Mouse (Mus musculus): ENCODE results near the gene Camk1g. TPM values are rescaled to one million over a fixed set of nuclear protein-coding genes. Genes with fewer than 3 reads are reported as not detected.

Gene Camk1g
- polyA plus RNA-seq, 1 experiment: 0.09 TPM

DNA sequence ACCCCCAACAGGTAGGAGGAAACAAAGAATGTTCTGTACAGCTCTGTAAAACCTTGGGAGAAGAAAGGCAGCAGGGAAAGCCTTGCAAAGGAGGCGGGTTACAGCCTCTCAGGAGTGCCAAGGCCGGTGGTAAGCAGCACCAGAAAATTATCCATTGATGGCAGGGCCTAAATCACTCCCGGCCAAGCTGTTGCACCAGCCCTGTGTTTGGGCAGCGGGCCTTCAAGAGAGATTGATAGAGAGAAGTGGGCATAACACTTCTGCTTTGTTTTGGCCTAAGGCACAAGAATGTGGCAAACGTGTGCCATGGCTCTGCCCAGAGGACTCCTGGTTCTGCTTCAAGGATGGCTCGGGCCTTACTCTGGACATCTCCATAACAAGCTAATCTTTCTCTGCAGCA, 9.5 kb upstream of the Camk1g start:
- Histone ChIP-seq H3K4me3 (replicated peaks) (no peak overlapping the region), H3K4me1 (peaks cover 14% of the 10 kb centered on the region), H3K27me3 (replicated peaks) (peaks cover 41% of the 10 kb centered on the region), H3K9me3 (no peaks in the 10 kb centered on the region), H3K36me3 (replicated peaks; ENCODE audit: low read length) (no peaks in the 10 kb centered on the region)
- no peak for TF ChIP-seq GATA1 (IDR thresholded peaks at IDR 0.05; ENCODE audit: borderline replicate concordance, low read length)
- no peak for TF ChIP-seq FLI1 (IDR thresholded peaks at IDR 0.05; ENCODE audit: low read length)

DNA sequence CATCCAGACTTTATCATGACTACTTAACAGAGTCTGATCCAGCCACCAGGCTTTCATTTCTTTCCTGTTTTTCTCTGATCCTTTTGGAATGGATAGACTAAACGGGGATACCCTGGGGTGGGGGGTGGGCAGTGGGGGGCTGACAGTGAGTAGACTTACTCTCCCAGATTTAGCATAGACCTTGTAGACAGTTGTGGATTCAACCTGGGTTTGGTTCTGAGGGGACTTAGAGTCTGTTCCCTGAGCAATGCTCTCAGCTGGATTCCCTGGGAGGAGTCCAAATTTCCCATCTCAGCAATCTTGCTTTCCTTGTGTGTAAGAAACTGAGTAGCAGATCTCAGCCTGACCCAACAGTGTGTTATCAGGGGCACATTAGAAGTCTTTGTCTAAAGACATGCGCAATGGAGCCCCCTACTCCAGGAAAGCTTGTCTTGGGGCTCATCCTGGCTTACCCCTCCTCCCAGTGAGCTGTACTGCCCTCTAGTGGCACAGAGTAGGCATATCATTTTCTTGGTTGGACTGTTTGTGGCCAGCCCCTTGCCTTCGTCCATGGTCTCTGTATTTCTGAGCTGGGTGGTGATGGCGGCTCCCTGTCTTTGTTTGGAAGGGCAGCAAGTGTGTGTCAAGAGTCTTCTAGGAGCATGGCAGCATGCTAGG, 6.5 kb upstream of the Camk1g start:
- TF ChIP-seq GATA1 (IDR thresholded peaks at IDR 0.05; ENCODE audit: borderline replicate concordance, low read length) (no peak), FLI1 (IDR thresholded peaks at IDR 0.05; ENCODE audit: low read length) (no peak)
- Histone ChIP-seq H3K4me3 (replicated peaks) (no peak overlapping the region), H3K4me1 (peaks cover 3% of the 10 kb centered on the region; the same call in 1 of the 2 replicates), H3K27me3 (replicated peaks) (peaks cover 39% of the 10 kb centered on the region), H3K36me3 (replicated peaks; ENCODE audit: low read length) (no peaks in the 10 kb centered on the region), H3K9me3 (peaks cover 13% of the 10 kb centered on the region)

- Histone ChIP-seq H3K27me3 (replicated peaks) (peaks cover 29% of the 10 kb centered on the region), H3K9me3 (peaks cover 17% of the 10 kb centered on the region), H3K4me3 (replicated peaks) (no peak overlapping the region), H3K36me3 (replicated peaks; ENCODE audit: low read length) (no peaks in the 10 kb centered on the region), H3K4me1 (peaks cover 3% of the 10 kb centered on the region; the same call in 1 of the 2 replicates)
- TF ChIP-seq GATA1 (IDR thresholded peaks at IDR 0.05; ENCODE audit: borderline replicate concordance, low read length) (no peak), FLI1 (IDR thresholded peaks at IDR 0.05; ENCODE audit: low read length) (no peak)
Measured at GRCm38 (mm10) chr1:193373906-193374413, 3.9 kb upstream of the Camk1g start.

DNA sequence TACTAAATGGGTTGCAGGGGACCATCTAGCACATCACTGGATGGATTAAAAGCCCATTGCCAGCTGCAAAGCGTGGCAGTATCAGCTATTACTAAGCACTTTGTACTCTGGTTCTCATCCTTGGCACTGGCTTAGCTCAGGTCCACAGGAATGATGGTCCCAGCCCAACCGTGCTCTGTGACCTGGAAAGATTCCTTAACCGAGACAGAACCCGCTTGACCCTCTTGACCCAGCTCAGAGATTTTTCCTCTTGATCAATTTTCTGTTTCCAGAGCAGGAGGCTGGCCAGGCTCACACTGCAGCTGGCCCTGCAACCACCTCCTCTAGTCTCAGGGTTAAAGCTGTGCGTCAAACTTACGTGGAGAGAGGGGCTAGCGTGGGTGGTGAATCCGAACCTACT, 1.0 kb downstream of the Camk1g start:
- Histone ChIP-seq H3K4me3 (replicated peaks) (no peak overlapping the region), H3K9me3 (peaks cover 17% of the 10 kb centered on the region), H3K36me3 (replicated peaks; ENCODE audit: low read length) (no peaks in the 10 kb centered on the region), H3K4me1 (no peaks in the 10 kb centered on the region), H3K27me3 (replicated peaks) (peaks cover 41% of the 10 kb centered on the region)
- no peak for TF ChIP-seq FLI1 (IDR thresholded peaks at IDR 0.05; ENCODE audit: low read length)
- TF ChIP-seq GATA1 (IDR thresholded peaks at IDR 0.05; ENCODE audit: borderline replicate concordance, low read length): no peak

- Histone ChIP-seq H3K9me3 (peaks cover 9% of the 10 kb centered on the region), H3K36me3 (replicated peaks; ENCODE audit: low read length) (no peaks in the 10 kb centered on the region), H3K4me3 (replicated peaks) (no peak overlapping the region), H3K4me1 (no peaks in the 10 kb centered on the region), H3K27me3 (replicated peaks) (peaks cover 41% of the 10 kb centered on the region)
- no peak for TF ChIP-seq GATA1 (IDR thresholded peaks at IDR 0.05; ENCODE audit: borderline replicate concordance, low read length)
- TF ChIP-seq FLI1 (IDR thresholded peaks at IDR 0.05; ENCODE audit: low read length): no peak
Measured at GRCm38 (mm10) chr1:193368055-193368454, 2.0 kb downstream of the Camk1g start.

DNA sequence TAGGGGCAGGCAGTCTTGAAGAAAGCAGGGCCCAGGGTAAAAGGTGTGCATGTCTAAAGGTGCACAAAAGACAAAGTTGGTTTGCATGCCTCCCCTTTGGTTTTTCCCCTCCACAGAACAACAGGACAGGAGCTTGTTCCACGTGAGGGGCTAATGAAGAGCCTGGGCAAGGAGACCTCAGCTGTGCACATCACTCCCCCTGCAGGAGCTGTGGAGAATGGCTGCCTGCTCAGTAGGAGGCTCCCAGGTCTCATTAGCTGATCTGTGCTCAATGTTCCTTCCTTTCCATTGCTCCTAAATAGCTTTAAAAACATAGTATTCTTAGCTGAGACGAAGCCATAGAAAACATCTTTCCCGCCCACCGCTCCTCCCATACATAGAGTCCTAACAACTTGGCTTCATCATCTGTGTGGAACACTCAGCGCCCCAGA, 6.3 kb downstream of the Camk1g start:
- no peaks in the 10 kb centered on the region for H3K9me3 ChIP-seq
- TF ChIP-seq FLI1 (IDR thresholded peaks at IDR 0.05; ENCODE audit: low read length): no peak
- TF ChIP-seq GATA1 (IDR thresholded peaks at IDR 0.05; ENCODE audit: borderline replicate concordance, low read length): no peak
- H3K4me1 ChIP-seq: no peaks in the 10 kb centered on the region
- H3K4me3 ChIP-seq (replicated peaks): no peak overlapping the region
- H3K27me3 ChIP-seq (replicated peaks): peaks cover 55% of the 10 kb centered on the region
- H3K36me3 ChIP-seq (replicated peaks; ENCODE audit: low read length): no peaks in the 10 kb centered on the region

GRCm38 (mm10) chr1:193362078-193362477, 8.0 kb downstream of the Camk1g start:
- H3K9me3 ChIP-seq: no peaks in the 10 kb centered on the region
- no peaks in the 10 kb centered on the region for H3K4me1 ChIP-seq
- H3K27me3 ChIP-seq (replicated peaks): peaks cover 42% of the 10 kb centered on the region
- TF ChIP-seq FLI1 (IDR thresholded peaks at IDR 0.05; ENCODE audit: low read length) (no peak), GATA1 (IDR thresholded peaks at IDR 0.05; ENCODE audit: borderline replicate concordance, low read length) (no peak)
- H3K36me3 ChIP-seq (replicated peaks; ENCODE audit: low read length): no peaks in the 10 kb centered on the region
- no peak overlapping the region for H3K4me3 ChIP-seq (replicated peaks)

DNA sequence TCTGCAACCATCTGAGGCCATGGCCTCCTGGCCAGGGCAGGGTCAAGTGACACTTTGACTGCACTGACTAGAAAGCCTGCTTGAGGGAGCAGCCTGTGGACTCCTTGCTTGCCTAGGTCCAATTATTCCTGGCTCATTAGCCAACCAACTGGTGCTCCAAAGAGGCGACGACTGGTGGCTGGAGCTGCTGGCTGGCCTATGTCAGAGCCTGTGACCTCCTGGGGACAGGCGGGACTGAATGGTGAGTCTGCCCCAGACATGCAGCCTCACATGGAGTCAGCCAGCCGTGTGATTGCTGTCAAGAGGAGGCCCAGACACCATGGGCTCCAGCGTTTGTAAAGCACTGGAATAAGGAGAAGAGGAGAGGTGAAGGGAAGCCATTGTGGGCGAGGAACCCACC, 8.9 kb downstream of the Camk1g start:
- Histone ChIP-seq H3K4me1 (no peaks in the 10 kb centered on the region), H3K4me3 (replicated peaks) (no peak overlapping the region), H3K27me3 (replicated peaks) (peaks cover 42% of the 10 kb centered on the region), H3K9me3 (no peaks in the 10 kb centered on the region), H3K36me3 (replicated peaks; ENCODE audit: low read length) (no peaks in the 10 kb centered on the region)
- TF ChIP-seq FLI1 (IDR thresholded peaks at IDR 0.05; ENCODE audit: low read length) (no peak), GATA1 (IDR thresholded peaks at IDR 0.05; ENCODE audit: borderline replicate concordance, low read length) (no peak)

DNA sequence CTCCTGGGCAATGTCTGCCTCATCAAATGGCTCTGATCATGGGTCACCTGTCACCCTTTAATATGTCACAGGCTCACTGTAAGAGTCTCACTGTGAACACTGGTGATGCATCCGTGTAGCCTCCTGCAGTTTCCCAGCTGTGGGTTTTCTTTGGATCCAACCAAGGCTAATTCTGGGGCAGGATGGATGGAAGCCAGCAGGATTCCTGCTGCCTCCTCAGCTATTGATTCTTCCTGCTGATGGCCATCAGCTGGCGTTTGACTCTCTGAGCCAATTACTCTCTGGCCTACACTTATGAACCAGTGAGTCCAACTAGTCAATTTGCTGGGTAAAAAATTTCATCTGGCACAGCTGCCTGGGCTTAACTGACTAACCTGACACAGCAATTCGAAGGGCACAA, 10.9 kb downstream of the Camk1g start:
- H3K36me3 ChIP-seq (replicated peaks; ENCODE audit: low read length): no peaks in the 10 kb centered on the region
- no peaks in the 10 kb centered on the region for H3K9me3 ChIP-seq
- no peak for TF ChIP-seq FLI1 (IDR thresholded peaks at IDR 0.05; ENCODE audit: low read length)
- TF ChIP-seq GATA1 (IDR thresholded peaks at IDR 0.05; ENCODE audit: borderline replicate concordance, low read length): no peak
- H3K4me1 ChIP-seq: no peaks in the 10 kb centered on the region
- peaks cover 36% of the 10 kb centered on the region for H3K27me3 ChIP-seq (replicated peaks)
- H3K4me3 ChIP-seq (replicated peaks): no peak overlapping the region

- H3K4me1 ChIP-seq: peaks cover 4% of the 10 kb centered on the region; the same call in 1 of the 2 replicates
- no peak overlapping the region for H3K4me3 ChIP-seq (replicated peaks)
Measured at GRCm38 (mm10) chr1:193351583-193351982, 18.5 kb downstream of the Camk1g start.

More at GRCm38 (mm10) chr1:193351583-193351982, 18.5 kb downstream of the Camk1g start:
- TF ChIP-seq GATA1 (IDR thresholded peaks at IDR 0.05; ENCODE audit: borderline replicate concordance, low read length): no peak
- no peak for TF ChIP-seq FLI1 (IDR thresholded peaks at IDR 0.05; ENCODE audit: low read length)
- Histone ChIP-seq H3K9me3 (no peaks in the 10 kb centered on the region), H3K36me3 (replicated peaks; ENCODE audit: low read length) (no peaks in the 10 kb centered on the region), H3K27me3 (replicated peaks) (peaks cover 45% of the 10 kb centered on the region)
